Mouse (Mus musculus) thymus, adult 2 months (tissue): ENCODE measurements around the gene Bckdha.

Source experiments
- CTCF ChIP-seq: fragments of 200-500 bp; IDR thresholded peaks from 2 replicates; pipeline ENCODE4 v1.5.1; 2012; ENCODE audit warnings: mild to moderate bottlenecking, control low read depth, low read length, moderate library complexity, borderline replicate concordance; ENCODE audit not compliant: control insufficient read depth, poor library complexity, insufficient read depth; ENCODE audit errors: extremely low read depth
- POLR2A ChIP-seq: fragments of 200-500 bp; IDR thresholded peaks from 2 replicates; pipeline ENCODE4 v1.6.1; 2012; ENCODE audit warnings: mild to moderate bottlenecking, low read length, control low read depth, moderate library complexity; ENCODE audit not compliant: control insufficient read depth, poor library complexity, insufficient read depth; ENCODE audit errors: extremely low read depth

DNA sequence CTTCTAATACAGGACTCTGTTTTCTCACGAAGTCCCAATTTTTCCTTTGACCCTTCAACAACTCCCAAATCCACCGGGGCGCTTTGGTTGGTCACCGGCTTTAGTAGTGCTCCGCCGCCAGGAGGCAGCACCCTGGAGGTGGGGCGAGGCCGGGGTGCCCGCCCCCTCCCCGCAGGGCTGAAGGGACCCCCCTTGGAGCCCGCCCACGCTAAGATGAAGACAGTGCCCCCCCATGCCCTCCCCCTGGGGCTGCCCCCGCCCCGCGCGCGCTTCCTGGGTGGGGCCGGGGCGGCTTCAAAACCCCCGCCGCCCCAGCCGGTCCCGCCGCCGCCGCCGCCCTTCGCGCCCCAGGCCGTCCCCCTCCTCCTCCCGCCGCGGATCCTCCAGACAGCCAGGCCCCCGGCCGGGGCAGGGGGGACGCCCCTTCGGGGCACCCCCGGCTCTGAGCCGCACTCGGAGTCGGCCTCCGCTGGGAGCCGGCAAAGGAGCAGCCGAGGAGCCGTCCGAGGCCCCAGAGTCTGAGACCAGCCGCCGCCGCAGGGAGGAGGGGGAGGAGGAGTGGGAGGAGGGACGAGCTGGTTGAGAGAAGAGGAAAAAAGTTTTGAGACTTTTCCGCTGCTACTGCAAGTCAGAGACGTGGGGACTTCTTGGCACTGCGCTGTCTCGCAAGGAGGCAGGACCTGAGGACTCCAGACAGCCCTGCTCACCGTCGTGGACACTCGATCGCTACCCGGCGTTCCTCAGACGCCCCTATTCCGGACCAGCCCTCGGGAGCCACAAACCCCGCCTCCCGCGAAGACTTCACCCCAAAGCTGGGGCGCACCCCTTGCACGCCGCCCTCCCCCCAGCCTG, 28.1 kb upstream of the Bckdha start, which contains the start of gene Tgfb1:
- TF ChIP-seq CTCF (peak; percentile 85), POLR2A (peak; percentile 49; the same call in 1 of the 2 replicates)
